Mouse (Mus musculus) CH12.LX (cell line): ENCODE results near the gene Aldh6a1. TPM values are rescaled to one million over a fixed set of nuclear protein-coding genes. Genes with fewer than 3 reads are reported as not detected.

ENCODE experiments used
- DNase-seq: peaks from one replicate; pipeline ENCODE4 v3.0.0-alpha.2; 2013; ENCODE audit errors: extremely low read depth
- H3K27ac ChIP-seq: 2 replicates; pipeline ENCODE4 v1.5.1; 2012; ENCODE audit warnings: low read depth, mild to moderate bottlenecking, control low read depth, moderate library complexity; ENCODE audit not compliant: insufficient read depth
- H3K27me3 ChIP-seq: replicated peaks from 2 replicates; pipeline ENCODE3; 2012; ENCODE audit warnings: inconsistent platforms
- H3K36me3 ChIP-seq, 2 experiments: replicated peaks in 1 of 2; 2 replicates each; pipeline versions ENCODE3 to v1.6.1; 2012; ENCODE audit warnings: inconsistent platforms in 1 of 2, low read length in 1 of 2, mild to moderate bottlenecking in 1 of 2, mixed read lengths in 1 of 2, moderate library complexity in 1 of 2; ENCODE audit not compliant: control insufficient read depth in 1 of 2, insufficient read depth in 1 of 2
- H3K4me1 ChIP-seq, 2 experiments: 2 replicates each; pipeline ENCODE4 v1.6.1; 2012; ENCODE audit warnings: inconsistent platforms in 1 of 2, moderate library complexity in 1 of 2; ENCODE audit not compliant: insufficient read depth in 2 of 2, control insufficient read depth in 1 of 2
- H3K4me2 ChIP-seq: 2 replicates; pipeline ENCODE4 v1.6.1; 2012; ENCODE audit warnings: low read depth, mild to moderate bottlenecking, control low read depth; ENCODE audit not compliant: poor library complexity, insufficient read depth, severe bottlenecking
- H3K4me3 ChIP-seq, 3 experiments: fragments of 150-350 bp in 1 of 3; sonication (generic) in 1 of 3; replicated peaks in 1 of 3; 2 replicates each; pipeline versions ENCODE3 to v1.5.1; 2011 to 2012; ENCODE audit warnings: low read depth in 2 of 3, low read length in 2 of 3, mild to moderate bottlenecking in 2 of 3, moderate library complexity in 2 of 3, control low read depth in 1 of 3, improper control_type of control experiment in 1 of 3, inconsistent platforms in 1 of 3, mixed read lengths in 1 of 3; ENCODE audit not compliant: poor library complexity in 1 of 3
- H3K79me2 ChIP-seq: replicated peaks from 2 replicates; pipeline ENCODE4 v1.6.1; 2012; ENCODE audit warnings: mild to moderate bottlenecking, moderate library complexity; ENCODE audit not compliant: control insufficient read depth, poor library complexity, insufficient read depth, severe bottlenecking; ENCODE audit errors: extremely low read depth
- H3K9ac ChIP-seq: 2 replicates; pipeline ENCODE4 v1.6.1; 2012; ENCODE audit warnings: low read depth, mild to moderate bottlenecking, control low read depth, moderate library complexity; ENCODE audit not compliant: insufficient read depth
- H3K9me3 ChIP-seq: replicated peaks from 2 replicates; pipeline ENCODE3; 2012; ENCODE audit warnings: low read length, inconsistent platforms, mixed read lengths
- BHLHE40 ChIP-seq: IDR thresholded peaks from 2 replicates; pipeline ENCODE4 v1.6.1; 2011; ENCODE audit warnings: mild to moderate bottlenecking, low read depth, low read length, improper control_type of control experiment
- CHD1 ChIP-seq: IDR thresholded peaks from 2 replicates; pipeline ENCODE4 v1.6.1; 2012; ENCODE audit warnings: low read depth, low read length, improper control_type of control experiment, inconsistent platforms
- E2F4 ChIP-seq: IDR thresholded peaks from 2 replicates; pipeline ENCODE4 v1.6.1; 2011; ENCODE audit warnings: low read depth, low read length, improper control_type of control experiment; ENCODE audit not compliant: insufficient replicate concordance
- ELF1 ChIP-seq: IDR thresholded peaks from 2 replicates; pipeline ENCODE4 v1.6.1; 2014; ENCODE audit warnings: low read depth, mild to moderate bottlenecking, inconsistent platforms, low read length, improper control_type of control experiment
- ETS1 ChIP-seq: conservative IDR thresholded peaks from 2 replicates; pipeline ENCODE4 v1.6.1; 2012; ENCODE audit warnings: low read depth, mild to moderate bottlenecking, inconsistent platforms, low read length, improper control_type of control experiment, moderate library complexity
- GABPA ChIP-seq: IDR thresholded peaks from 2 replicates; pipeline ENCODE4 v1.6.1; 2012; ENCODE audit warnings: low read depth, low read length, improper control_type of control experiment, inconsistent platforms; ENCODE audit not compliant: insufficient replicate concordance
- HCFC1 ChIP-seq: IDR thresholded peaks from 2 replicates; pipeline ENCODE4 v1.6.1; 2012; ENCODE audit warnings: low read depth, mild to moderate bottlenecking, inconsistent platforms, low read length, improper control_type of control experiment
- JUN ChIP-seq: IDR thresholded peaks from 2 replicates; pipeline ENCODE4 v1.6.1; 2011; ENCODE audit warnings: low read depth, mild to moderate bottlenecking, low read length, improper control_type of control experiment, moderate library complexity; ENCODE audit not compliant: insufficient read depth
- KAT2A ChIP-seq: IDR thresholded peaks from 2 replicates; pipeline ENCODE4 v1.6.1; 2012; ENCODE audit warnings: low read length, improper control_type of control experiment, inconsistent platforms; ENCODE audit not compliant: insufficient replicate concordance
- MAFK ChIP-seq: IDR thresholded peaks from 2 replicates; pipeline ENCODE4 v1.6.1; 2011; ENCODE audit warnings: low read length, improper control_type of control experiment; ENCODE audit not compliant: insufficient replicate concordance
- MAZ ChIP-seq: IDR thresholded peaks from 2 replicates; pipeline ENCODE4 v1.6.1; 2012; ENCODE audit warnings: low read depth, mild to moderate bottlenecking, inconsistent platforms, low read length, improper control_type of control experiment, moderate library complexity
- MXI1 ChIP-seq: IDR thresholded peaks from 2 replicates; pipeline ENCODE4 v1.6.1; 2011; ENCODE audit warnings: mild to moderate bottlenecking, low read depth, low read length, improper control_type of control experiment
- MYC ChIP-seq: IDR thresholded peaks from 2 replicates; pipeline ENCODE4 v1.6.1; 2011; ENCODE audit warnings: low read depth, mild to moderate bottlenecking, improper control_type of control experiment, low read length
- NRF1 ChIP-seq: IDR thresholded peaks from 2 replicates; pipeline ENCODE4 v1.6.1; 2014; ENCODE audit warnings: low read depth, mild to moderate bottlenecking, inconsistent platforms, low read length, improper control_type of control experiment, moderate library complexity
- POLR2AphosphoS2 ChIP-seq: IDR thresholded peaks from 2 replicates; pipeline ENCODE4 v1.6.1; 2011; ENCODE audit warnings: low read depth, low read length, improper control_type of control experiment
- SMC3 ChIP-seq: IDR thresholded peaks from 2 replicates; pipeline ENCODE4 v1.6.1; 2011; ENCODE audit warnings: low read depth, low read length, improper control_type of control experiment
- TBP ChIP-seq: conservative IDR thresholded peaks from 2 replicates; pipeline ENCODE4 v1.6.1; 2011; ENCODE audit warnings: low read depth, low read length, improper control_type of control experiment
- UBTF ChIP-seq: IDR thresholded peaks from 2 replicates; pipeline ENCODE4 v1.6.1; 2012; ENCODE audit warnings: low read depth, mild to moderate bottlenecking, inconsistent platforms, low read length, improper control_type of control experiment, moderate library complexity
- ZMIZ1 ChIP-seq: IDR thresholded peaks from 2 replicates; pipeline ENCODE4 v1.6.1; 2012; ENCODE audit warnings: low read depth, mild to moderate bottlenecking, inconsistent platforms, low read length, improper control_type of control experiment
- ZNF384 ChIP-seq: IDR thresholded peaks from 2 replicates; pipeline ENCODE4 v1.6.1; 2012; ENCODE audit warnings: low read depth, low read length, improper control_type of control experiment, inconsistent platforms
- dilution Hi-C: fragments of 300-500 bp; cut with MboI; formaldehyde crosslinking; loops from 2 replicates; pipeline ENCODE4 v1.14.3; 2020; ENCODE audit warnings: low sequenced_read_pairs; ENCODE audit not compliant: extremely low pct_unique_long_range_greater_than_20kb, extremely low pct_ligation_motif_present
- in situ Hi-C: fragments of 300-500 bp; cut with MboI; formaldehyde crosslinking; loops from 3 replicates; pipeline ENCODE4 v1.14.3; 2019; ENCODE audit warnings: low sequenced_read_pairs, low pct_ligation_motif_present, low pct_unique_long_range_greater_than_20kb, mixed read lengths
- polyA plus RNA-seq: library from polyadenylated mRNA; unstranded; fragments of >175 nt; gene quantifications from 2 replicates; pipeline ENCODE4 v1.2.1, GENCODE M21; 2012; ENCODE audit warnings: low read depth; ENCODE audit not compliant: insufficient read length
- total RNA-seq, 2 experiments: library from RNA; depleted of rRNA; stranded (reverse); fragments of 300-350 nt in 1 of 2; fragments of >200 nt in 1 of 2; gene quantifications; 2 replicates each; pipeline ENCODE4 v1.2.3; 2012 to 2014

The Aldh6a1 gene
- total and polyA plus RNA-seq, 3 experiments: 1.6 to 4.6 (median 2.2) TPM

- H3K27ac ChIP-seq: no peak overlapping the region
- peaks cover 21 to 61% of the 10 kb centered on the region in 2 experiments for H3K36me3 ChIP-seq
- H3K4me2 ChIP-seq: no peak overlapping the region
- H3K9me3 ChIP-seq: peaks cover 6% of the 10 kb centered on the region
- peaks cover 16% of the 10 kb centered on the region for H3K79me2 ChIP-seq
- no peak overlapping the region for H3K9ac ChIP-seq
- TF ChIP-seq ZMIZ1: no peak
- no peak for TF ChIP-seq ZNF384
- TF ChIP-seq MAZ: no peak
- TF ChIP-seq TBP: no peak
- TF ChIP-seq CHD1: no peak
- TF ChIP-seq JUN: no peak
- no peak for TF ChIP-seq POLR2AphosphoS2
- TF ChIP-seq GABPA: no peak
- TF ChIP-seq HCFC1: no peak
- TF ChIP-seq MXI1: no peak
- no peak for TF ChIP-seq UBTF
- no peak for TF ChIP-seq E2F4
- no peak for TF ChIP-seq ETS1
- TF ChIP-seq BHLHE40: no peak
- TF ChIP-seq ELF1: no peak
- no peak for TF ChIP-seq MAFK
- no peak for TF ChIP-seq NRF1
- no peak overlapping the region for H3K4me3 ChIP-seq
- no peak for DNase-seq
- dilution Hi-C loops: no loop called here
- peaks cover 0 to 20% of the 10 kb centered on the region in 2 experiments; a peak in 2 of 4 replicates for H3K4me1 ChIP-seq
- in situ Hi-C loops: no loop called here
- no peaks in the 10 kb centered on the region for H3K27me3 ChIP-seq
Observed at GRCm38 (mm10) chr12:84456911-84457310, 6.1 kb upstream of the Aldh6a1 start.

GRCm38 (mm10) chr12:84451801-84452200 is 997 bp upstream of the Aldh6a1 start:
- peak overlapping the region; percentile 83 to 98 (median 97) for H3K4me3 ChIP-seq
- in situ Hi-C loops (no loop called here), dilution Hi-C loops (no loop called here)
- peaks cover 0 to 31% of the 10 kb centered on the region in 2 experiments; a peak in 2 of 4 replicates for H3K4me1 ChIP-seq
- H3K36me3 ChIP-seq: peaks cover 6 to 20% of the 10 kb centered on the region in 2 experiments
- TF ChIP-seq MAZ: no peak
- no peak for TF ChIP-seq HCFC1
- TF ChIP-seq E2F4: no peak
- no peak for TF ChIP-seq SMC3
- TF ChIP-seq KAT2A: no peak
- no peak for TF ChIP-seq GABPA
- TF ChIP-seq ELF1: no peak
- TF ChIP-seq ZMIZ1: no peak
- no peak for TF ChIP-seq MYC
- no peaks in the 10 kb centered on the region for H3K27me3 ChIP-seq
- peak overlapping the region; percentile 97 for H3K9ac ChIP-seq
- peak; percentile 51 for DNase-seq
- H3K9me3 ChIP-seq: no peaks in the 10 kb centered on the region
- peak overlapping the region; percentile 58 for H3K4me2 ChIP-seq
- peak overlapping the region; percentile 16; the same call in 1 of the 2 replicates for H3K27ac ChIP-seq
- peaks cover 19% of the 10 kb centered on the region for H3K79me2 ChIP-seq
